Comparison of ENCODE assay signal across 46 mouse cellular contexts in genomic region chr11:49270368-49270767, GRCm38 (mm10). TPM values are rescaled to one million over a fixed set of nuclear protein-coding genes. Genes with fewer than 3 reads are reported as not detected.
"Had no signal": no experiment of that assay in that cellular context is flagged by ENCODE, and none has a peak within 500 bp of the region (broad histone marks: within the 10 kb centered on the region; RNA-seq: fewer than 3 reads in every experiment).

No protein-coding gene starts in this region.

- H3K9me3 ChIP-seq: limb, embryonic 10.5 days; limb, embryonic 12.5 days; limb, embryonic 13.5 days; limb, embryonic 15.5 days; liver, embryonic 12.5 days; liver, embryonic 13.5 days; liver, embryonic 15.5 days; lung, embryonic 15.5 days; megakaryocyte, embryonic 14.5 days; midbrain, embryonic 10.5 days; midbrain, embryonic 12.5 days; midbrain, embryonic 13.5 days; midbrain, embryonic 15.5 days had no signal

- H3K27ac ChIP-seq: limb, embryonic 10.5 days; limb, embryonic 12.5 days; limb, embryonic 13.5 days; limb, embryonic 15.5 days; liver, embryonic 12.5 days; liver, embryonic 13.5 days; liver, embryonic 14.5 days; liver, embryonic 15.5 days; lung, embryonic 15.5 days; macrophage; midbrain, embryonic 10.5 days; midbrain, embryonic 12.5 days; midbrain, embryonic 13.5 days; midbrain, embryonic 15.5 days had no signal

- H3K4me3 ChIP-seq: limb, embryonic 10.5 days; limb, embryonic 12.5 days; limb, embryonic 13.5 days; limb, embryonic 15.5 days; liver, embryonic 12.5 days; liver, embryonic 13.5 days; liver, embryonic 15.5 days; lung, embryonic 15.5 days; megakaryocyte, embryonic 14.5 days; midbrain, embryonic 10.5 days; midbrain, embryonic 12.5 days; midbrain, embryonic 13.5 days; midbrain, embryonic 15.5 days; myocyte had no signal

- H3K4me2 ChIP-seq: limb, embryonic 12.5 days; limb, embryonic 13.5 days; limb, embryonic 15.5 days; liver, embryonic 11.5 days; liver, embryonic 12.5 days; liver, embryonic 13.5 days; liver, embryonic 15.5 days; lung, embryonic 14.5 days; lung, embryonic 15.5 days; midbrain, embryonic 11.5 days; midbrain, embryonic 12.5 days; midbrain, embryonic 13.5 days; midbrain, embryonic 15.5 days had no signal

- DNase-seq: left cerebral cortex, postnatal 4 days; liver; liver, embryonic 13.5 days; liver, postnatal 0 days; lung, adult 18-20 months; lung, adult 2 months; lung, embryonic 14.5 days; lung, postnatal 10 days; lung, postnatal 14 days; lung, postnatal 36 days; lung, postnatal 4 days; midbrain, embryonic 14.5 days had no signal

- H3K27me3 ChIP-seq: limb, embryonic 12.5 days; limb, embryonic 13.5 days; limb, embryonic 15.5 days; liver, embryonic 12.5 days; liver, embryonic 13.5 days; liver, embryonic 15.5 days; lung, embryonic 15.5 days; megakaryocyte, embryonic 14.5 days; midbrain, embryonic 12.5 days; midbrain, embryonic 13.5 days; midbrain, embryonic 15.5 days had no signal

- H3K4me1 ChIP-seq: limb, embryonic 10.5 days; limb, embryonic 12.5 days; limb, embryonic 13.5 days; limb, embryonic 15.5 days; midbrain, embryonic 10.5 days had no signal

- H3K9ac ChIP-seq: limb, embryonic 12.5 days; limb, embryonic 13.5 days; limb, embryonic 15.5 days; liver, embryonic 12.5 days; liver, embryonic 13.5 days; liver, embryonic 14.5 days; liver, embryonic 15.5 days; liver, postnatal 0 days; lung, embryonic 14.5 days; lung, embryonic 15.5 days; midbrain, embryonic 12.5 days; midbrain, embryonic 13.5 days; midbrain, embryonic 15.5 days had no signal

- H3K36me3 ChIP-seq: limb, embryonic 10.5 days; limb, embryonic 15.5 days; liver, embryonic 13.5 days; lung, embryonic 15.5 days; midbrain, embryonic 10.5 days; midbrain, embryonic 12.5 days; midbrain, embryonic 13.5 days; midbrain, embryonic 15.5 days had no signal

RNA-seq across cellular contexts. Expression of gene Olfr1393, which starts 7.7 kb away (rescaled TPM):
- total RNA-seq: megakaryocyte, adult 5-6 weeks; megakaryocyte-erythroid progenitor cell, adult 5-6 weeks; monocyte, adult 5-6 weeks had no signal
- polyA plus RNA-seq: limb, embryonic 10.5 days; limb, embryonic 11.5 days; limb, embryonic 12.5 days; limb, embryonic 13.5 days; limb, embryonic 15.5 days; liver, embryonic 11.5 days; liver, embryonic 13.5 days; liver, embryonic 15.5 days; lung, adult 2 months; lung, embryonic 14.5 days; lung, embryonic 15.5 days; lung, postnatal 0 days; macrophage; midbrain, embryonic 11.5 days; midbrain, embryonic 13.5 days; midbrain, embryonic 15.5 days; midbrain, embryonic 16.5 days; myocyte had no signal

RNA-seq across cellular contexts. Expression of gene Olfr1392, which starts 14.7 kb away (rescaled TPM):
- total RNA-seq: left cerebral cortex, postnatal 36 days; liver, adult 2 months; megakaryocyte progenitor cell, adult 5-6 weeks; megakaryocyte, adult 5-6 weeks; megakaryocyte-erythroid progenitor cell, adult 5-6 weeks; monocyte, adult 5-6 weeks had no signal
- polyA plus RNA-seq: limb, embryonic 10.5 days; limb, embryonic 11.5 days; limb, embryonic 13.5 days; liver, embryonic 11.5 days; liver, embryonic 12.5 days; liver, embryonic 13.5 days; liver, embryonic 15.5 days; liver, embryonic 16.5 days; liver, postnatal 0 days; lung, embryonic 14.5 days; lung, embryonic 15.5 days; lung, embryonic 16.5 days; lung, postnatal 0 days; midbrain, embryonic 11.5 days; midbrain, embryonic 13.5 days; midbrain, embryonic 14.5 days; midbrain, embryonic 16.5 days; myocyte; neural tube, embryonic 11.5 days had no signal

RNA-seq across cellular contexts. Expression of gene Olfr10, which starts 34.2 kb away (rescaled TPM):
- total RNA-seq: left cerebral cortex, postnatal 10 days; left cerebral cortex, postnatal 14 days; left cerebral cortex, postnatal 25 days; left cerebral cortex, postnatal 36 days; left cerebral cortex, postnatal 4 days; liver, adult 2 months; megakaryocyte progenitor cell, adult 5-6 weeks; megakaryocyte, adult 5-6 weeks; megakaryocyte-erythroid progenitor cell, adult 5-6 weeks; midbrain, postnatal 0 days; monocyte, adult 5-6 weeks had no signal
- polyA plus RNA-seq: limb, embryonic 10.5 days; limb, embryonic 11.5 days; limb, embryonic 12.5 days; limb, embryonic 13.5 days; limb, embryonic 14.5 days; limb, embryonic 15.5 days; liver, adult 2 months; liver, embryonic 11.5 days; liver, embryonic 12.5 days; liver, embryonic 13.5 days; liver, embryonic 14.5 days; liver, embryonic 15.5 days; liver, embryonic 16.5 days; liver, postnatal 0 days; lung, adult 2 months; lung, embryonic 14.5 days; lung, embryonic 15.5 days; lung, embryonic 16.5 days; lung, postnatal 0 days; macrophage; midbrain, embryonic 10.5 days; midbrain, embryonic 11.5 days; midbrain, embryonic 12.5 days; midbrain, embryonic 13.5 days; midbrain, embryonic 14.5 days; midbrain, embryonic 15.5 days; midbrain, embryonic 16.5 days; midbrain, postnatal 0 days; myocyte; neural tube, embryonic 11.5 days had no signal

RNA-seq across cellular contexts. Expression of gene Olfr1391, which starts 52.2 kb away (rescaled TPM):
- total RNA-seq: left cerebral cortex, postnatal 10 days; left cerebral cortex, postnatal 14 days; left cerebral cortex, postnatal 25 days; left cerebral cortex, postnatal 36 days; left cerebral cortex, postnatal 4 days; liver, adult 2 months; megakaryocyte progenitor cell, adult 5-6 weeks; megakaryocyte, adult 5-6 weeks; megakaryocyte-erythroid progenitor cell, adult 5-6 weeks; midbrain, postnatal 0 days; monocyte, adult 5-6 weeks had no signal
- polyA plus RNA-seq: limb, embryonic 10.5 days; limb, embryonic 11.5 days; limb, embryonic 12.5 days; limb, embryonic 13.5 days; limb, embryonic 14.5 days; limb, embryonic 15.5 days; liver, adult 2 months; liver, embryonic 11.5 days; liver, embryonic 12.5 days; liver, embryonic 13.5 days; liver, embryonic 14.5 days; liver, embryonic 15.5 days; liver, embryonic 16.5 days; liver, postnatal 0 days; lung, adult 2 months; lung, embryonic 14.5 days; lung, embryonic 15.5 days; lung, embryonic 16.5 days; lung, postnatal 0 days; macrophage; midbrain, embryonic 10.5 days; midbrain, embryonic 11.5 days; midbrain, embryonic 12.5 days; midbrain, embryonic 13.5 days; midbrain, embryonic 14.5 days; midbrain, embryonic 15.5 days; midbrain, embryonic 16.5 days; midbrain, postnatal 0 days; myocyte; neural tube, embryonic 11.5 days had no signal
